ENCODE assay signal across 22 mouse cellular contexts in genomic region chr4:43993072-43993471, GRCm38 (mm10). TPM values are rescaled to one million over a fixed set of nuclear protein-coding genes. Genes with fewer than 3 reads are reported as not detected.
"Had no signal": no experiment of that assay in that cellular context is flagged by ENCODE, and none has a peak within 500 bp of the region (broad histone marks: within the 10 kb centered on the region; RNA-seq: fewer than 3 reads in every experiment).

No protein-coding gene starts in this region.

- H3K27me3 ChIP-seq: liver, embryonic 12.5 days; lung, embryonic 15.5 days; midbrain, embryonic 15.5 days; neural tube, embryonic 12.5 days had no signal

- H3K36me3 ChIP-seq: liver, embryonic 12.5 days; lung, embryonic 15.5 days; midbrain, embryonic 15.5 days; neural tube, embryonic 12.5 days had no signal

- H3K9ac ChIP-seq: liver, embryonic 12.5 days; lung, embryonic 15.5 days; midbrain, embryonic 15.5 days; neural tube, embryonic 12.5 days had no signal

- H3K9me3 ChIP-seq: liver, embryonic 12.5 days; lung, embryonic 15.5 days; midbrain, embryonic 15.5 days; neural tube, embryonic 12.5 days had no signal

- DNase-seq: kidney, adult 9 months; kidney, postnatal 36 days; left cerebral cortex, postnatal 4 days; lung, postnatal 14 days; retina, postnatal 1 day; right cerebral cortex, postnatal 4 days; spleen, adult 18-20 months; thymus, adult 2 months; thymus, postnatal 25 days had no signal

- H3K4me1 ChIP-seq: liver, embryonic 12.5 days; lung, embryonic 15.5 days; midbrain, embryonic 15.5 days; neural tube, embryonic 12.5 days had no signal

- H3K4me3 ChIP-seq: layer of hippocampus, adult 2 months; liver, embryonic 12.5 days; lung, embryonic 15.5 days; megakaryocyte, embryonic 14.5 days; midbrain, embryonic 15.5 days; neural tube, embryonic 12.5 days had no signal

- H3K27ac ChIP-seq: kidney, postnatal 0 days; layer of hippocampus, adult 2 months; liver, embryonic 12.5 days; lung, embryonic 15.5 days; macrophage; midbrain, embryonic 15.5 days; neural tube, embryonic 12.5 days had no signal

RNA-seq across cellular contexts. Expression of gene Ccin, which starts 9.8 kb away (rescaled TPM):
- total RNA-seq: layer of hippocampus, adult 2 months; layer of hippocampus, postnatal 10 days; monocyte, adult 5-6 weeks had no signal
- polyA plus RNA-seq: kidney, postnatal 0 days; liver, embryonic 12.5 days; liver, embryonic 16.5 days; lung, embryonic 15.5 days; macrophage; midbrain, embryonic 11.5 days; midbrain, embryonic 15.5 days; neural tube, embryonic 12.5 days; stomach, embryonic 14.5 days had no signal
